Mouse (Mus musculus) forebrain, embryonic 11.5 days (tissue): ENCODE measurements at regions not wholly inside any gene's neighbourhood (a gene's known extent, or its start where the extent isn't known, plus 50 kb on each side); places are given as distances from the start of the nearest gene placed in this dataset.

Source experiments
- ATAC-seq: fragments of 200-750 bp; cut with Nextera tagmentation; replicated peaks from 2 replicates; pipeline ENCODE4 v1.8.0; 2017; ENCODE audit warnings: moderate TSS enrichment; ENCODE audit not compliant: low FRiP score
- DNase-seq: peaks from one replicate; pipeline ENCODE4 v3.0.0-alpha.2; 2017; ENCODE audit warnings: low spot score
- H3K27ac ChIP-seq: fragments of 300-500 bp; sonication (generic); 2 replicates; pipeline ENCODE4 v1.5.1; 2014; ENCODE audit warnings: low read depth, low read length
- H3K27me3 ChIP-seq: fragments of 300-500 bp; sonication (generic); 2 replicates; pipeline ENCODE4 v1.6.1; 2014; ENCODE audit warnings: mild to moderate bottlenecking, low read length, mixed read lengths; ENCODE audit not compliant: control insufficient read depth, insufficient read depth
- H3K36me3 ChIP-seq: fragments of 300-500 bp; sonication (generic); 2 replicates; pipeline ENCODE4 v1.6.1; 2014; ENCODE audit warnings: mild to moderate bottlenecking, low read length, moderate library complexity, mixed read lengths; ENCODE audit not compliant: control insufficient read depth, insufficient read depth
- H3K4me1 ChIP-seq: fragments of 300-500 bp; sonication (generic); replicated peaks from 2 replicates; pipeline ENCODE4 v1.6.1; 2014; ENCODE audit warnings: low read length, mixed read lengths; ENCODE audit not compliant: control insufficient read depth, insufficient read depth
- H3K4me2 ChIP-seq: fragments of 300-500 bp; sonication (generic); 2 replicates; pipeline ENCODE4 v1.6.1; 2014; ENCODE audit warnings: low read depth, mild to moderate bottlenecking, low read length, moderate library complexity, mixed read lengths; ENCODE audit not compliant: severe bottlenecking
- H3K4me3 ChIP-seq: fragments of 300-500 bp; sonication (generic); 2 replicates; pipeline ENCODE4 v1.5.1; 2014; ENCODE audit warnings: low read depth, low read length
- H3K9ac ChIP-seq: fragments of 300-500 bp; sonication (generic); 2 replicates; pipeline ENCODE4 v1.6.1; 2014; ENCODE audit warnings: low read length
- H3K9me3 ChIP-seq: fragments of 300-500 bp; sonication (generic); 2 replicates; pipeline ENCODE4 v1.6.1; 2016; ENCODE audit warnings: low read length, mixed read lengths; ENCODE audit not compliant: control insufficient read depth
- WGBS: fragments of 180-500 bp; shearing (Covaris S2); extraction: QIAGEN DNeasy Blood & Tissue Kit; methylation state at CpG from one replicate; pipeline ENCODE4 v1.1.7; 2014; 5-methylcytosine and 5-hydroxymethylcytosine counted together

GRCm38 (mm10) chr4:105580987-105581386 lies 208.7 kb upstream of the Gm12728 start:
- H3K36me3 ChIP-seq = no peaks in the 10 kb centered on the region
- no peaks in the 10 kb centered on the region for H3K27me3 ChIP-seq
- DNase-seq (no peak), ATAC-seq (no peak)
- H3K9me3 ChIP-seq = no peaks in the 10 kb centered on the region
- H3K4me2 ChIP-seq = no peak overlapping the region
- 85% methylated on average over 7 of the region's 7 CpGs for WGBS
- H3K4me3 ChIP-seq = no peak overlapping the region
- H3K27ac ChIP-seq = no peak overlapping the region
- H3K9ac ChIP-seq = no peak overlapping the region
- H3K4me1 ChIP-seq = no peaks in the 10 kb centered on the region

- H3K27me3 ChIP-seq = no peaks in the 10 kb centered on the region
- H3K9ac ChIP-seq = no peak overlapping the region
- DNase-seq = no peak
- no peak overlapping the region for H3K27ac ChIP-seq
- no peaks in the 10 kb centered on the region for H3K36me3 ChIP-seq
- H3K4me1 ChIP-seq = no peaks in the 10 kb centered on the region
- no peaks in the 10 kb centered on the region for H3K9me3 ChIP-seq
- no peak overlapping the region for H3K4me2 ChIP-seq
- no peak overlapping the region for H3K4me3 ChIP-seq
- 74% methylated on average over 10 of the region's 10 CpGs for WGBS
- no peak for ATAC-seq
Measured at GRCm38 (mm10) chr4:105584329-105584925, 205.2 kb upstream of the Gm12728 start.

- Histone ChIP-seq H3K4me1 (no peaks in the 10 kb centered on the region; the same call in 1 of the 2 replicates), H3K4me2 (no peak overlapping the region), H3K9ac (no peak overlapping the region), H3K27ac (no peak overlapping the region), H3K36me3 (no peaks in the 10 kb centered on the region), H3K27me3 (no peaks in the 10 kb centered on the region), H3K9me3 (no peaks in the 10 kb centered on the region), H3K4me3 (no peak overlapping the region)
- WGBS = 76% methylated on average over 1 of the region's 1 CpGs
- no peak for ATAC-seq
- DNase-seq = no peak
Measured at GRCm38 (mm10) chr4:105603661-105604060, 186.0 kb upstream of the Gm12728 start.

- no peak for ATAC-seq
- Histone ChIP-seq H3K9ac (no peak overlapping the region), H3K4me2 (no peak overlapping the region), H3K4me1 (no peaks in the 10 kb centered on the region; the same call in 1 of the 2 replicates), H3K9me3 (no peaks in the 10 kb centered on the region), H3K4me3 (no peak overlapping the region), H3K27ac (no peak overlapping the region), H3K27me3 (no peaks in the 10 kb centered on the region), H3K36me3 (no peaks in the 10 kb centered on the region)
- 82% methylated on average over 2 of the region's 2 CpGs for WGBS
- DNase-seq = no peak
Measured at GRCm38 (mm10) chr4:105604607-105605006, 185.1 kb upstream of the Gm12728 start.

GRCm38 (mm10) chr4:105606731-105607130 lies 182.9 kb upstream of the Gm12728 start:
- WGBS = 21% methylated on average over 5 of the region's 5 CpGs
- no peaks in the 10 kb centered on the region for H3K27me3 ChIP-seq
- H3K4me2 ChIP-seq = no peak overlapping the region
- no peaks in the 10 kb centered on the region; the same call in 1 of the 2 replicates for H3K4me1 ChIP-seq
- no peak overlapping the region for H3K27ac ChIP-seq
- DNase-seq (no peak), ATAC-seq (no peak)
- no peaks in the 10 kb centered on the region for H3K36me3 ChIP-seq
- H3K4me3 ChIP-seq = no peak overlapping the region
- no peak overlapping the region for H3K9ac ChIP-seq
- H3K9me3 ChIP-seq = no peaks in the 10 kb centered on the region

- DNase-seq (no peak), ATAC-seq (no peak)
- no peaks in the 10 kb centered on the region; the same call in 1 of the 2 replicates for H3K4me1 ChIP-seq
- H3K36me3 ChIP-seq = no peaks in the 10 kb centered on the region
- 87% methylated on average over 6 of the region's 6 CpGs for WGBS
- H3K9me3 ChIP-seq = no peaks in the 10 kb centered on the region
- H3K4me2 ChIP-seq = no peak overlapping the region
- no peak overlapping the region for H3K27ac ChIP-seq
- no peak overlapping the region for H3K4me3 ChIP-seq
- H3K9ac ChIP-seq = no peak overlapping the region
- H3K27me3 ChIP-seq = no peaks in the 10 kb centered on the region
Measured at GRCm38 (mm10) chr4:105610917-105611316, 178.8 kb upstream of the Gm12728 start.

GRCm38 (mm10) chr4:105614390-105614789 lies 175.3 kb upstream of the Gm12728 start:
- no peaks in the 10 kb centered on the region for H3K36me3 ChIP-seq
- no peak overlapping the region for H3K9ac ChIP-seq
- ATAC-seq = no peak
- H3K4me3 ChIP-seq = no peak overlapping the region
- no peak overlapping the region for H3K4me2 ChIP-seq
- H3K27ac ChIP-seq = no peak overlapping the region
- H3K9me3 ChIP-seq = no peaks in the 10 kb centered on the region
- WGBS = 89% methylated on average over 2 of the region's 2 CpGs
- H3K4me1 ChIP-seq = no peaks in the 10 kb centered on the region
- H3K27me3 ChIP-seq = no peaks in the 10 kb centered on the region
- DNase-seq = no peak

- Histone ChIP-seq H3K9me3 (no peaks in the 10 kb centered on the region), H3K4me2 (no peak overlapping the region), H3K27me3 (no peaks in the 10 kb centered on the region), H3K9ac (no peak overlapping the region), H3K4me1 (no peaks in the 10 kb centered on the region), H3K27ac (no peak overlapping the region), H3K4me3 (no peak overlapping the region), H3K36me3 (no peaks in the 10 kb centered on the region)
- DNase-seq = no peak
- 88% methylated on average over 14 of the region's 14 CpGs for WGBS
- ATAC-seq = no peak
Measured at GRCm38 (mm10) chr4:105626371-105627320, 163.0 kb upstream of the Gm12728 start.
